In genomic region chr2:119018391-119019122, GRCm38 (mm10) we compare ENCODE assay signal across 9 mouse cellular contexts. TPM values are rescaled to one million over a fixed set of nuclear protein-coding genes. Genes with fewer than 3 reads are reported as not detected.
DNase-seq lines count a peak whose midpoint lies in the region; ATAC-seq and TF ChIP-seq lines count a peak whose summit lies in the region.
"Had no signal": no experiment of that assay in that cellular context is flagged by ENCODE, and none has a peak within 500 bp of the region (broad histone marks: within the 10 kb centered on the region; RNA-seq: fewer than 3 reads in every experiment).

No protein-coding gene starts in this region.

- H3K4me1 ChIP-seq in embryonic facial prominence, embryonic 14.5 days (ENCODE audit: control insufficient read depth, insufficient read depth, low read length): peaks cover 7% of the 10 kb centered on the region; the same call in 1 of the 2 replicates
- H3K4me1 ChIP-seq in heart, embryonic 12.5 days (replicated peaks): peaks cover 22% of the 10 kb centered on the region
- H3K4me1 ChIP-seq in limb, embryonic 14.5 days (ENCODE audit: control insufficient read depth, insufficient read depth, low read length): peaks cover 7% of the 10 kb centered on the region; the same call in 1 of the 2 replicates

- H3K27me3 ChIP-seq in embryonic facial prominence, embryonic 14.5 days (replicated peaks; ENCODE audit: control insufficient read depth, insufficient read depth, low read length): no peaks in the 10 kb centered on the region
- no peaks in the 10 kb centered on the region for H3K27me3 ChIP-seq in heart, embryonic 12.5 days (replicated peaks)
- H3K27me3 ChIP-seq in limb, embryonic 14.5 days (ENCODE audit: control insufficient read depth, insufficient read depth, low read length): no peaks in the 10 kb centered on the region

- peaks cover 40% of the 10 kb centered on the region for H3K36me3 ChIP-seq in embryonic facial prominence, embryonic 14.5 days (ENCODE audit: control insufficient read depth, insufficient read depth, low read length)
- H3K36me3 ChIP-seq in heart, embryonic 12.5 days: peaks cover 41% of the 10 kb centered on the region
- H3K36me3 ChIP-seq in limb, embryonic 14.5 days (ENCODE audit: control insufficient read depth, insufficient read depth, low read length): peaks cover 26% of the 10 kb centered on the region

- WGBS in embryonic facial prominence, embryonic 14.5 days: 48% methylated on average over 22 of the region's 22 CpGs
- 54% methylated on average over 22 of the region's 22 CpGs for WGBS in heart, embryonic 12.5 days
- WGBS in limb, embryonic 14.5 days: 42% methylated on average over 22 of the region's 22 CpGs

- peak; percentile 40 for DNase-seq in adrenal gland, postnatal 10 days
- no peak for DNase-seq in adrenal gland, adult 18-20 months (ENCODE audit: low spot score in 2 of 2)
- peak; percentile 88 for DNase-seq in embryonic facial prominence, embryonic 14.5 days (ENCODE audit: low spot score)
- peak; percentile 69 for DNase-seq in limb, embryonic 14.5 days (ENCODE audit: low spot score)
- no peak for DNase-seq in layer of hippocampus, adult 11-12 months (ENCODE audit: low spot score)
- no peak for DNase-seq in thymus, postnatal 10 days (ENCODE audit: low spot score in 2 of 2)
- no peak for DNase-seq in left cerebral cortex, adult 8-10 months (ENCODE audit: low spot score in 2 of 2)

- ATAC-seq in embryonic facial prominence, embryonic 14.5 days (ENCODE audit: low read depth): peak; percentile 86
- ATAC-seq in heart, embryonic 12.5 days (ENCODE audit: insufficient number of reproducible peaks, low FRiP score): no peak
- ATAC-seq in limb, embryonic 14.5 days (ENCODE audit: low FRiP score, low read depth): peak; percentile 90

- H3K9me3 ChIP-seq in embryonic facial prominence, embryonic 14.5 days (ENCODE audit: control insufficient read depth, low read length): 0 out of 2 replicates have a peak, but pooled peaks cover 4% of the 10 kb centered on the region
- H3K9me3 ChIP-seq in heart, embryonic 12.5 days (replicated peaks): peaks cover 3% of the 10 kb centered on the region; the same call in 1 of the 2 replicates
- H3K9me3 ChIP-seq in limb, embryonic 14.5 days (ENCODE audit: control insufficient read depth, low read length): no peaks in the 10 kb centered on the region

- peak overlapping the region; percentile 39; the same call in 1 of the 2 replicates for H3K9ac ChIP-seq in embryonic facial prominence, embryonic 14.5 days (ENCODE audit: low read depth, low read length)
- no peak overlapping the region for H3K9ac ChIP-seq in heart, embryonic 12.5 days
- peak overlapping the region; percentile 40; the same call in 1 of the 2 replicates for H3K9ac ChIP-seq in limb, embryonic 14.5 days (ENCODE audit: low read depth, low read length, severe bottlenecking)

- peak overlapping the region; percentile 21; the same call in 1 of the 2 replicates for H3K4me2 ChIP-seq in embryonic facial prominence, embryonic 14.5 days (ENCODE audit: low read depth, low read length)
- H3K4me2 ChIP-seq in heart, embryonic 12.5 days: peak overlapping the region; percentile 26
- H3K4me2 ChIP-seq in limb, embryonic 14.5 days (replicated peaks; ENCODE audit: low read depth, low read length, severe bottlenecking): peak overlapping the region; percentile 20; the same call in 1 of the 2 replicates

- TF ChIP-seq POLR2A in limb, embryonic 14.5 days (IDR thresholded peaks at IDR 0.05; ENCODE audit: borderline replicate concordance, extremely low read depth, insufficient read depth, insufficient read length): no peak

- peak overlapping the region; percentile 67 for H3K27ac ChIP-seq in embryonic facial prominence, embryonic 14.5 days (replicated peaks; ENCODE audit: low read depth, low read length)
- H3K27ac ChIP-seq in heart, embryonic 12.5 days (ENCODE audit: poor library complexity, severe bottlenecking): no peak overlapping the region
- H3K27ac ChIP-seq in limb, embryonic 14.5 days (replicated peaks; ENCODE audit: low read depth, low read length): peak overlapping the region; percentile 27; the same call in 1 of the 2 replicates
- H3K27ac ChIP-seq: macrophage had no signal

- no peak overlapping the region for H3K4me3 ChIP-seq in embryonic facial prominence, embryonic 14.5 days (ENCODE audit: low read depth, low read length)
- 0 out of 2 replicates have a peak overlapping the region, but pooled peaks have one; percentile 2 for H3K4me3 ChIP-seq in heart, embryonic 12.5 days
- H3K4me3 ChIP-seq in limb, embryonic 14.5 days (replicated peaks; ENCODE audit: low read length): no peak overlapping the region

RNA-seq across cellular contexts. Expression of gene Ccdc32, which starts 10.6 kb away (rescaled TPM):
- 10 to 100 TPM; 17.7 TPM for total RNA-seq in adrenal gland, postnatal 10 days (2021)
- total RNA-seq in adrenal gland, adult 18-20 months (2021): 10 to 100 TPM; 16.5 TPM
- 22.6 and 23.8 TPM in 2 replicates for polyA plus RNA-seq in embryonic facial prominence, embryonic 14.5 days (2014; fragmentation: Nextera tagmentation; extraction: Ambion mirVana)
- 16.3 and 18.3 TPM in 2 replicates for polyA plus RNA-seq in heart, embryonic 12.5 days (2016; fragmentation: Nextera tagmentation; extraction: Ambion mirVana)
- 13.5 and 14.6 TPM in 2 replicates for polyA plus RNA-seq in limb, embryonic 14.5 days (2012; rRNA removed)
- polyA plus RNA-seq in limb, embryonic 14.5 days (2014; fragmentation: Nextera tagmentation; extraction: Ambion mirVana): 21.5 and 23.5 TPM in 2 replicates
- 10 to 100 TPM; 43.1 to 49.6 (median 46.5) TPM for total RNA-seq in left cerebral cortex, adult 8-10 months (2022)

RNA-seq across cellular contexts. Expression of gene Rpusd2, which starts 16.0 kb away (rescaled TPM):
- 1 to 10 TPM; 5.0 to 5.6 TPM for total RNA-seq in adrenal gland, postnatal 10 days (2021)
- 1 to 10 TPM; 4.4 to 5.9 TPM for total RNA-seq in adrenal gland, adult 18-20 months (2021)
- polyA plus RNA-seq in embryonic facial prominence, embryonic 14.5 days (2014; fragmentation: Nextera tagmentation; extraction: Ambion mirVana): 2.9 and 3.6 TPM in 2 replicates
- polyA plus RNA-seq in heart, embryonic 12.5 days (2016; fragmentation: Nextera tagmentation; extraction: Ambion mirVana): 4.5 and 5.0 TPM in 2 replicates
- polyA plus RNA-seq in limb, embryonic 14.5 days (2012; rRNA removed): 6.0 and 6.2 TPM in 2 replicates
- polyA plus RNA-seq in limb, embryonic 14.5 days (2014; fragmentation: Nextera tagmentation; extraction: Ambion mirVana): 3.6 and 3.8 TPM in 2 replicates
- total RNA-seq in left cerebral cortex, adult 8-10 months (2022): 1 to 10 TPM; 6.6 to 9.1 (median 8.0) TPM

RNA-seq across cellular contexts. Expression of gene Knl1, which starts 28.4 kb away (rescaled TPM):
- total RNA-seq in adrenal gland, postnatal 10 days (2021): 1 to 10 TPM; 7.5 to 9.8 TPM
- under 1 TPM; 0.33 to 0.45 TPM for total RNA-seq in adrenal gland, adult 18-20 months (2021)
- 31.7 and 36.0 TPM in 2 replicates for polyA plus RNA-seq in embryonic facial prominence, embryonic 14.5 days (2014; fragmentation: Nextera tagmentation; extraction: Ambion mirVana)
- 39.0 and 39.4 TPM in 2 replicates for polyA plus RNA-seq in heart, embryonic 12.5 days (2016; fragmentation: Nextera tagmentation; extraction: Ambion mirVana)
- polyA plus RNA-seq in limb, embryonic 14.5 days (2012; rRNA removed): 3.6 and 5.5 TPM in 2 replicates
- polyA plus RNA-seq in limb, embryonic 14.5 days (2014; fragmentation: Nextera tagmentation; extraction: Ambion mirVana): 34.5 and 37.1 TPM in 2 replicates
- total RNA-seq in left cerebral cortex, adult 8-10 months (2022): 1 to 10 TPM in 1 of 4 experiments, under 1 TPM in 3; 0.21 to 1.0 (median 0.29) TPM

Comparison
In these comparisons a context has a peak if more than half of its experiments do, and no peak if none do; other contexts are left out.
1. DNase-seq: peak in adrenal gland, postnatal 10 days (single experiment), embryonic facial prominence, embryonic 14.5 days (single experiment) and limb, embryonic 14.5 days (single experiment); none in adrenal gland, adult 18-20 months (0 of 2), layer of hippocampus, adult 11-12 months (single experiment), thymus, postnatal 10 days (0 of 2) and left cerebral cortex, adult 8-10 months (0 of 2).
2. RNA of gene Knl1, which starts 28.4 kb away (total RNA-seq): 7.5 to 9.8 TPM in adrenal gland, postnatal 10 days; 0.33 to 0.45 TPM in adrenal gland, adult 18-20 months and 0.21 to 1.0 TPM in left cerebral cortex, adult 8-10 months; every median in the first group is over 4 times any median in the second.
3. Peak in every context shown above with its lines, with median percentiles within 50 percentile points of each other: H3K4me2 ChIP-seq.